Mouse (Mus musculus) gastrocnemius, postnatal 10 days (tissue): ENCODE data around the gene Henmt1. TPM values are rescaled to one million over a fixed set of nuclear protein-coding genes. Genes with fewer than 3 reads are reported as not detected.

ENCODE experiments used
- DNase-seq: peaks from one replicate; pipeline ENCODE4 v3.0.0; 2021; ENCODE audit warnings: mixed read lengths
- total RNA-seq, 2 experiments: library from RNA; stranded (reverse); gene quantifications; 2 replicates each; pipeline ENCODE4 v1.2.3; 2021

Gene Henmt1
- total RNA-seq, 2 experiments from 2014 or later: not detected

- DNase-seq: no peak
These were observed 58.1 kb downstream of the Henmt1 start for GRCm38 (mm10) chr3:108997762-108998161.

GRCm38 (mm10) chr3:108999173-108999572 lies 59.5 kb downstream of the Henmt1 start:
- no peak for DNase-seq

- no peak for DNase-seq
These were observed 66.1 kb downstream of the Henmt1 start for GRCm38 (mm10) chr3:109005777-109006176.

GRCm38 (mm10) chr3:109008180-109008579 lies 68.5 kb downstream of the Henmt1 start:
- DNase-seq: no peak

Other genes starting within 250 kb of the Henmt1 start
- 10 to 100 TPM; 14.2 to 15.3 TPM for gene Gpsm2, start 217.6 kb upstream of the Henmt1 start, total RNA-seq
- gene Aknad1, start 200.2 kb upstream of the Henmt1 start, total RNA-seq: under 1 TPM; 0.27 to 0.31 TPM
- 10 to 100 TPM; 31.8 to 38.5 TPM for gene Stxbp3, start 99.3 kb upstream of the Henmt1 start, total RNA-seq
- gene Fndc7, start 49.9 kb upstream of the Henmt1 start, total RNA-seq: under 1 TPM; 0.07 to 0.34 TPM
- gene Prpf38b, start 28.1 kb upstream of the Henmt1 start, total RNA-seq: 10 to 100 TPM; 24.3 to 31.5 TPM
- gene Gm9857, start 572 bp downstream of the Henmt1 start, total RNA-seq: not detected
- gene Fam102b, start 87.7 kb downstream of the Henmt1 start, total RNA-seq: 10 to 100 TPM; 14.6 to 15.0 TPM
- not detected for gene Slc25a54, start 140.6 kb downstream of the Henmt1 start, total RNA-seq
- gene Slc25a24, start 183.3 kb downstream of the Henmt1 start, total RNA-seq: 10 to 100 TPM; 12.4 to 16.1 TPM